Mouse (Mus musculus): ENCODE results near the gene Card14. TPM values are rescaled to one million over a fixed set of nuclear protein-coding genes. Genes with fewer than 3 reads are reported as not detected.

The Card14 gene
- total and polyA plus RNA-seq, 3 experiments = 0.11 to 0.33 TPM; not detected in 1

DNA sequence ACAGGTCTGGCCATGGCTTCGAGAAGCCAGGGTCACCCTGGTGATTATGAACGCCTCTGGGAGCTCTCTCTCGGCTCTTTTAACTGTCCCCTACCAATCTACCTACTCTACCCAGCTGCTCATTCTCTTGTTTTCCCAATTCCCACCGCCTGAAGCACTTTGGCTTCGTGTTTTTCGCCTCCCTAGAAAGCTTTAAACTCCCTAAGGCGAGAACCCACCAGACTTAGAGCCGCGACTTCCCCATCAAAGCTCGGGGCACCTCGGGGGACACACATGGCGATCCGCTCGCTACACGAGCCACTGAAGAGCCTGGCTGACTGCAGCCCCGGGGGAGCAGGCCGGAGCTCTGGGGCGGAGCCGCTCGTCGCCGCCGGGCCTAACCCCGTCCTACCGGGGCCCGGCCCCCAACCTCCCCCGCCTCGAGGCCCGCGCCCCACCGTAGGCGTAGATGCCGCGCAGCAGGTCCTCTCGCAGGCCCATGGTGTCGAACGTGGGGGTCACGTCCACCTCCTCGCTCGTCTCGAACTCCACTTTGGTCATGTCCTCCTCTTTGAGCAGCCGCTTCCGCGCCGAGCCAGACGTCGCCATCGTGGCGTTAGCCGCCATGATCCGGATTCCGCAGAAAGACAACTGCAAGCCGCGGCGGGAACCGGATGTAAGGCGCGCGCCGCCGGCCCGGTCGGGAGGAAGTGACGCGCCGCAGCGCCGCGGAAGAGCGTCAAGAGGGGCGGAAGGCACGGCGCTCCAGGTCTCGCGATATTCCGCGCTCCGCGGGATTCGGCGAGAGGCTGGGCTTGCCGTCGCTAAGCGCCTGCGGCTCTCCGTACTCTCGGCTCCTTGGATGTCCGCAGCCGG lies 8.0 kb upstream of the Card14 start, which contains the start of gene Eif4a3:
TSS of gene Eif4a3 (minus strand) at position 699 of the 855 bp plus-strand sequence.
- peaks cover 5% of the 10 kb centered on the region; the same call in 1 of the 2 replicates for H3K79me2 ChIP-seq (replicated peaks; ENCODE audit: control insufficient read depth, insufficient read depth, low read length)
- H3K27me3 ChIP-seq (ENCODE audit: control insufficient read depth, insufficient read depth, low read length) = no peaks in the 10 kb centered on the region
- H3K27ac ChIP-seq = peak within 1 kb of the TSS; percentile 91
- peak; percentile 41; the same call in 1 of the 2 replicates for TF ChIP-seq EP300 (IDR thresholded peaks at IDR 0.05; ENCODE audit: insufficient read depth, low read depth, low read length)
- TF ChIP-seq CTCF (IDR thresholded peaks at IDR 0.05) = no peak
- TF ChIP-seq POLR2A (IDR thresholded peaks at IDR 0.05; ENCODE audit: insufficient read depth, low read depth, low read length) = peak; percentile 86
- intact Hi-C loops (cut with DNase I) = no loop called here
- peak; percentile 96 to 99 for DNase-seq
- H3K4me3 ChIP-seq = peak within 1 kb of the TSS; percentile 94
- peaks cover 4% of the 10 kb centered on the region for H3K4me1 ChIP-seq (ENCODE audit: control insufficient read depth, insufficient read depth, low read length)
- under 1% methylated on average over 89 of the region's 89 CpGs for WGBS
- H3K36me3 ChIP-seq (ENCODE audit: control insufficient read depth, insufficient read depth, low read length) = no peaks in the 10 kb centered on the region
- H3K9ac ChIP-seq (ENCODE audit: low read depth, low read length) = peak within 1 kb of the TSS; percentile 95

DNA sequence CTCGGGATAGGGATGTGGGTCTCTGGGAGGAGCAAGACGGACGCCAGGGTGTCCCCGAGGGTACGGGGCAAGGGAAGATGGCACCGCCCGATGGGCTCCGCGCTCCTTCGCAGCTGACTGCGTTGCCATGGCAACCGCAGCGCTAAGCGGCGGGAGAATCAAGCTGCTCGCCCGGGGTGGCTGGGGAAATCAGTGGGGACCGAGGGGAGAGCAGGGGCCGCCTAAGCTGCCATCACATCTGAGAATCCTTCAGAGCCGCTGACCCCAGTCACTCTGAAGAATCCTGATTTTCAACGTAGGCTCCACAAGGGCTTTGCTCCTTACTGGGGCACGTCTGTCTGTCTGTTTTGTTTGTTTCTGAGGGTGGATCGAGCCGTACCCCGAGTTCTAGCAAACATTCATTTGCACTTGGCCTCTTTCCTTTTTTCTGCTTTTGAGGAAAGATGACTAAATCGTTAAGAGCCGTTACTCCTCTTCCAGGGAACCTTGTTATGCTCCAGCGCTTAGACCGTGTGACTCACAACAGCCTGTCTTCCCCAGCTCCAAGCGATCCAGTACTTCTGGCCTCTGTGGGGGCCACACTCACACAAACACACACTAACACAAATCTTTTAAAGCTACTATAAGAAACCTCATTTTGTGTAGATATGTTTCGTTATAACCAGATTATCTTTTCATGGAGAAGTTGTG lies 7.2 kb upstream of the Card14 start:
- 2% methylated on average over 31 of the region's 31 CpGs for WGBS
- peaks cover 5% of the 10 kb centered on the region; the same call in 1 of the 2 replicates for H3K79me2 ChIP-seq (replicated peaks; ENCODE audit: control insufficient read depth, insufficient read depth, low read length)
- H3K4me1 ChIP-seq (ENCODE audit: control insufficient read depth, insufficient read depth, low read length) = peaks cover 4% of the 10 kb centered on the region
- no peak for TF ChIP-seq EP300 (IDR thresholded peaks at IDR 0.05; ENCODE audit: insufficient read depth, low read depth, low read length)
- no peak for TF ChIP-seq CTCF (IDR thresholded peaks at IDR 0.05)
- TF ChIP-seq POLR2A (IDR thresholded peaks at IDR 0.05; ENCODE audit: insufficient read depth, low read depth, low read length) = no peak
- peak overlapping the region; percentile 94 for H3K4me3 ChIP-seq
- peak overlapping the region; percentile 95 for H3K9ac ChIP-seq (ENCODE audit: low read depth, low read length)
- intact Hi-C loops (cut with DNase I) = no loop called here
- H3K36me3 ChIP-seq (ENCODE audit: control insufficient read depth, insufficient read depth, low read length) = no peaks in the 10 kb centered on the region
- peak overlapping the region; percentile 91 for H3K27ac ChIP-seq
- no peaks in the 10 kb centered on the region for H3K27me3 ChIP-seq (ENCODE audit: control insufficient read depth, insufficient read depth, low read length)
- no peak for DNase-seq

DNA sequence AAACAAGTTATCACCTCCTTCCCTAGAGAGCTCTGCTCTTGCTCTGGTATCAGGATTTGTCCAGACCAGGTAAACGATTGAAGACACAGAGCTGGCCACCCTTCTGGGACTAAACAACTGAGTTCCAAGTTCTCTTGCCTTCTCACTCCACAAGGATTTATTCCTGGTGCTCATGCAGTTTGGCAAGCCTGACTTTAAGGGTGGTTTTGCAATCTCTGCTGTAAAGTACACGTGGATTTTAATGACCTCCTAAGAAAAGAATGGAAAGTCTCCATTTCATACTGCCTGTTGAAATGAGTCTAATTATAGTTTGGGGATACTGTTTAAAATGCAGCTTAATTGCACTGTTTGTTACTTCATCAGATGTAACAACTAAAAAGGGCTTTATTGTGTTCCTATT lies 6.6 kb upstream of the Card14 start:
- Histone ChIP-seq H3K4me1 (ENCODE audit: control insufficient read depth, insufficient read depth, low read length) (peaks cover 4% of the 10 kb centered on the region), H3K27ac (no peak overlapping the region), H3K27me3 (ENCODE audit: control insufficient read depth, insufficient read depth, low read length) (no peaks in the 10 kb centered on the region), H3K4me3 (no peak overlapping the region), H3K36me3 (ENCODE audit: control insufficient read depth, insufficient read depth, low read length) (no peaks in the 10 kb centered on the region), H3K9ac (ENCODE audit: low read depth, low read length) (no peak overlapping the region), H3K79me2 (replicated peaks; ENCODE audit: control insufficient read depth, insufficient read depth, low read length) (peaks cover 5% of the 10 kb centered on the region; the same call in 1 of the 2 replicates)
- DNase-seq = no peak
- no peak for TF ChIP-seq CTCF (IDR thresholded peaks at IDR 0.05)
- intact Hi-C loops (cut with DNase I) = no loop called here
- 20% methylated on average over 2 of the region's 2 CpGs for WGBS

DNA sequence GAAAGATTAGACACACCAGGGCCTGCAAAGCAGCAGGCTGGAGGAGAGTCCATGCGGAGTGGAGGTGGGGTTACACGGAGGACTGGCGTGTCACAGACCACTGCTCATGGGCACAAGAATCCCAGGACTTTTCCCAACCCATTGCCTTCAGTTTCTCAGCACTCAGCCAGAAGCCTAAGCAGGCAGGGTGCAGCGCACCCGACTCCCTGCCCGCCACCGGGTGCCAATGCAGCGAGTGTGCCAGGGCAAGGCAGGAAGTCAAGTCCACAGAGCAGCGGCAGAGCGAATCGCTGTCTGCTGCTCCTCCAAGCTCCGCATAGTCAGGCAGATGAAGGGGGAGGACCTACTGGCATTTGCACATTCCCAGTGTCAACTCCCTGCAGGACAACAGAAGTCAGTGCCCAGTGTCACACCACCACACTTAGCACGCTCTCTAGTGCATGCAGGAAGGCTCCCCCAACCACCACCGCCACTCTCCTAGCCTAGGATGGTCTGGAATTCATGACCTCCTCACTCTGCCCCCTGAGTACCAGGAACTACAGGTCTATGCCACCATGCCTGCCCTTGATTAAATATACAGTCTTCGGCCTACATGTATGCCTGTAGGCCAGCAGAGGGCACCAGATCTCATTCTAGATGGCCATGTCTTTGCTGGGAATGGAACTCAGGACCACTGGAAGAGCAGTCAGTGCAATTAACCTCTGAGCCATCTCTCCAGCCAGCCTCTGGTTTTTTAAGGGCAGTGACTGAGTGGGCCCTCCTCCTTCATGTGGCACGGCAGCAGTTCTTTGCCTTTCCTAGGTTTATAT lies 2.5 kb upstream of the Card14 start:
- 0 out of 2 replicates have a peak, but pooled peaks have one; percentile 17 for TF ChIP-seq EP300 (IDR thresholded peaks at IDR 0.05; ENCODE audit: insufficient read depth, low read depth, low read length)
- TF ChIP-seq CTCF (IDR thresholded peaks at IDR 0.05) = peak; percentile 72
- TF ChIP-seq POLR2A (IDR thresholded peaks at IDR 0.05; ENCODE audit: insufficient read depth, low read depth, low read length) = no peak
- WGBS = 44% methylated on average over 16 of the region's 16 CpGs

DNA sequence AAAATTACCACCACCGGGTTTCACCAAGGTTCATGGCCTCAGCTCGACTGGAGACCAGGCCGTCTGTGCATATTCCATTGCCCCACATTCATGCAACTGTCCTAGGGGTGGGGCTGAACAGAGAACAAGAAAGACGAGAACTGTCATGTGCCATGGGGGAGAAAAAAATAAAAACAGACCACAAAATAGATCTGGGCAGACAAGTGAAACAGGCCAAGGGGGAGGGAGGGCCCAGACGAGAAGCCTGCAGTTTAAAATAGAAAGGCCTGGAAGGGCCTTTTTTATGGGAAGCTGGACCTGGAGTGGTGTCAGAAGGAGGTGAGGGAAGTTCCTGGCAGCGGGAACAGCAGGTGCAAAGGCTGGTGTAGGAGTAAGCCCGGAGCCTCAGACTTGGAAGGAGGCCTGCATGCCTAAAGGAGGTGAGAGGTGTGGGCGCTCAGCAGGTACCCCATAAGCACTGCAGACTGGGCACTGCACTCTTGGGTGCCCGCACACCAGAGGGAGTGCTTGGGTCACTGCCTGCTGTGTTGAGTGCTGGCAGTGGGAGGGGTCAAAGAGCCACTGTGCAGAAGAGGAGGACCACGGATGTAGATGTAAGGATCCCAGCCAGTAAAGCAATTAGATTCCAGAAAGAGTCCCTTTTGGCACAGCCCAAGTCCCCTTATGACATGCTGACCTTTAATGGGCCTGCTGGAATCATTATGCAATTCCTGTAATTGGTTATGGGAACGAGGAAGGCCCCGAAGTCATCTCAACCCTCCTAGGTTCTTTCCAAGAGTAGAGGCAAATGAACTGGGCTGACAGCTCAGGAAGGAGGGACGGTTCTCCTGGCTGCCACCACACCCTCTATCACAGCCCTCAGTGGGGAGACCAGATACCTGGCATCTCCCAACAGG lies 558 bp upstream of the Card14 start:
- no peak overlapping the region for H3K9ac ChIP-seq (ENCODE audit: low read depth, low read length)
- no peak overlapping the region for H3K4me3 ChIP-seq
- no peak for TF ChIP-seq EP300 (IDR thresholded peaks at IDR 0.05; ENCODE audit: insufficient read depth, low read depth, low read length)
- no peak for TF ChIP-seq CTCF (IDR thresholded peaks at IDR 0.05)
- TF ChIP-seq POLR2A (IDR thresholded peaks at IDR 0.05; ENCODE audit: insufficient read depth, low read depth, low read length) = no peak
- DNase-seq = no peak
- no peaks in the 10 kb centered on the region for H3K27me3 ChIP-seq (ENCODE audit: control insufficient read depth, insufficient read depth, low read length)
- no peaks in the 10 kb centered on the region for H3K4me1 ChIP-seq (ENCODE audit: control insufficient read depth, insufficient read depth, low read length)
- 50% methylated on average over 13 of the region's 13 CpGs for WGBS
- H3K79me2 ChIP-seq (replicated peaks; ENCODE audit: control insufficient read depth, insufficient read depth, low read length) = no peaks in the 10 kb centered on the region
- H3K27ac ChIP-seq = no peak overlapping the region
- no peaks in the 10 kb centered on the region for H3K36me3 ChIP-seq (ENCODE audit: control insufficient read depth, insufficient read depth, low read length)
- intact Hi-C loops (cut with DNase I) = no loop called here

More for the DNA sequence above, 2.5 kb upstream of the Card14 start:
- no peaks in the 10 kb centered on the region for H3K4me1 ChIP-seq (ENCODE audit: control insufficient read depth, insufficient read depth, low read length)
- no peaks in the 10 kb centered on the region for H3K27me3 ChIP-seq (ENCODE audit: control insufficient read depth, insufficient read depth, low read length)
- H3K4me3 ChIP-seq = no peak overlapping the region
- no peak overlapping the region for H3K27ac ChIP-seq
- H3K36me3 ChIP-seq (ENCODE audit: control insufficient read depth, insufficient read depth, low read length) = no peaks in the 10 kb centered on the region
- no peak overlapping the region for H3K9ac ChIP-seq (ENCODE audit: low read depth, low read length)
- peak; percentile 25 to 41 for DNase-seq
- no peaks in the 10 kb centered on the region for H3K79me2 ChIP-seq (replicated peaks; ENCODE audit: control insufficient read depth, insufficient read depth, low read length)
- intact Hi-C loops (cut with DNase I) = no loop called here

Measured in heart, adult 2 months (tissue).